Mouse (Mus musculus) heart, embryonic 16.5 days (tissue): ENCODE results near the gene Slc39a10. TPM values are rescaled to one million over a fixed set of nuclear protein-coding genes. Genes with fewer than 3 reads are reported as not detected.
A peak's percentile ranks its signal among the peaks of the same experiment; 100 is the strongest.

ENCODE experiments used
- ATAC-seq: fragments of 200-750 bp; cut with Nextera tagmentation; replicated peaks from 2 replicates; pipeline ENCODE4 v1.8.0; 2017; ENCODE audit warnings: moderate number of reproducible peaks; ENCODE audit not compliant: insufficient read depth, low FRiP score; ENCODE audit errors: extremely low read depth
- H3K27ac ChIP-seq: fragments of 300-500 bp; sonication (generic); 2 replicates; pipeline ENCODE4 v1.5.1; 2014; ENCODE audit warnings: mild to moderate bottlenecking, low read length, control low read depth, moderate library complexity
- H3K27me3 ChIP-seq: fragments of 300-500 bp; sonication (generic); 2 replicates; pipeline ENCODE4 v1.6.1; 2014; ENCODE audit warnings: low read length, mixed read lengths; ENCODE audit not compliant: control insufficient read depth, insufficient read depth
- H3K36me3 ChIP-seq: fragments of 300-500 bp; sonication (generic); 2 replicates; pipeline ENCODE4 v1.6.1; 2014; ENCODE audit not compliant: control insufficient read depth, insufficient read depth
- H3K4me1 ChIP-seq: fragments of 300-500 bp; sonication (generic); 2 replicates; pipeline ENCODE4 v1.6.1; 2014; ENCODE audit warnings: low read length, mixed read lengths; ENCODE audit not compliant: control insufficient read depth, insufficient read depth
- H3K4me2 ChIP-seq: fragments of 300-500 bp; sonication (generic); 2 replicates; pipeline ENCODE4 v1.6.1; 2014; ENCODE audit warnings: low read depth, mild to moderate bottlenecking, control low read depth, low read length
- H3K4me3 ChIP-seq: fragments of 300-500 bp; sonication (generic); 2 replicates; pipeline ENCODE4 v1.5.1; 2014; ENCODE audit warnings: mild to moderate bottlenecking, control low read depth, low read length
- H3K9ac ChIP-seq: fragments of 300-500 bp; sonication (generic); 2 replicates; pipeline ENCODE4 v1.6.1; 2014; ENCODE audit warnings: low read length, control low read depth
- H3K9me3 ChIP-seq: fragments of 300-500 bp; sonication (generic); replicated peaks from 2 replicates; pipeline ENCODE4 v1.6.1; 2016; ENCODE audit warnings: low read length; ENCODE audit not compliant: control insufficient read depth
- WGBS: fragments of 180-500 bp; shearing (Covaris S2); extraction: QIAGEN DNeasy Blood & Tissue Kit; methylation state at CpG from one replicate; pipeline ENCODE4 v1.1.7; 2014; 5-methylcytosine and 5-hydroxymethylcytosine counted together
- polyA plus RNA-seq: library from polyadenylated mRNA; unstranded; fragments of >200 nt; fragmentation: Nextera tagmentation; extraction: Ambion mirVana; gene quantifications from 2 replicates; pipeline ENCODE4 v1.2.1, GENCODE M21; 2015

The Slc39a10 gene
- polyA plus RNA-seq, 1 experiment from 2014 or later, result 17.0 TPM

DNA sequence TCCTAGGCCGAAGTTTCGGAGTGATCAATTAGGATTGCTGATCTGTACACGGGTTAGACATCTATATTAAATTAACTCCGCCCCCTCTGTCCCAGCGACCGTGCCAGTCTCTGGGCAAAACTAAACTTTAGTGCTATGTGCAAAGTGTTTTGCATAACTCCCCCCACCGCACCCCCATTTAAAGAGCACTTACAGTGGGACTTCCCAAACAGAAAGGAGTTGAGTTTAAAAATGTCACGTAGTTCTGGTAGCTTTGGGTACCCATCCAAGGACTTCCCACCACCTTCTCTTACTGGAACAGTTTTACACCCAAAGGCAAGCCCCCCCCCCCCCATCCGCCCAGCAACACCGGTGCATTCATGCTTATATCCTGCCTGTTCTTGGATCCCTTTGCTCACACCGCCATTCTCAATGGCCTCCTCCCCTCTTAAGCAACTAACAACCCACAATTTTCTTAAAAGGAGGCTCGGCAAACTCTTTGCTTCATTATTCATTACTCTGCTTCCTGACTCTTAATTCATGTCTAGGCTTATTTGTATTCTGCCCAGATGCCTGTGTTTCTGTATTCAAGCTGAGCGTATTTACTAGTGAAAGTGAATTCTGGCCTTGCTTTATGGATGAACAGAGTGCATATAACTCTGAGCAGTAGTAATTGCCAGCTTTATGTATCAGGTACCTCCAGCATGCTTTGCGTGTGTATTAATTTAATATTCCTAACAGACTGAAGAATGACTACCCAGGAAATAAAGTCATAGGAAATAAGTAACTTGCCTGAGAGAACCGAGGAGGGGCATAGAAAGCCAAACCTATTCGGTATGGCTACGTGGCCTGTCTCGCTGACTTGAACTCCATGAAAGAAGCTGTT, 38.4 kb downstream of the Slc39a10 start:
- Histone ChIP-seq H3K9me3 (no peaks in the 10 kb centered on the region), H3K4me3 (peak overlapping the region; percentile 90), H3K36me3 (no peaks in the 10 kb centered on the region), H3K9ac (peak overlapping the region; percentile 83), H3K27me3 (no peaks in the 10 kb centered on the region), H3K4me1 (peaks cover 14% of the 10 kb centered on the region), H3K4me2 (peak overlapping the region; percentile 72), H3K27ac (peak overlapping the region; percentile 99)
- peak; percentile 61 for ATAC-seq
- 26% methylated on average over 18 of the region's 18 CpGs for WGBS

- peak overlapping the region; percentile 90 for H3K4me3 ChIP-seq
- H3K9me3 ChIP-seq, result no peaks in the 10 kb centered on the region
- H3K4me2 ChIP-seq, result peak overlapping the region; percentile 77
- H3K27me3 ChIP-seq, result no peaks in the 10 kb centered on the region
- ATAC-seq, result peak; percentile 92
- under 1% methylated on average over 86 of the region's 86 CpGs for WGBS
- peaks cover 14% of the 10 kb centered on the region for H3K4me1 ChIP-seq
- peak overlapping the region; percentile 99 for H3K27ac ChIP-seq
- H3K36me3 ChIP-seq, result no peaks in the 10 kb centered on the region
- H3K9ac ChIP-seq, result peak overlapping the region; percentile 97
Observed at GRCm38 (mm10) chr1:46853317-46854035, 39.2 kb downstream of the Slc39a10 start.

- ATAC-seq, result peak; percentile 38
- Histone ChIP-seq H3K9me3 (no peaks in the 10 kb centered on the region), H3K4me2 (peak overlapping the region; percentile 77), H3K9ac (peak overlapping the region; percentile 97), H3K4me1 (peaks cover 14% of the 10 kb centered on the region), H3K27me3 (no peaks in the 10 kb centered on the region), H3K4me3 (peak overlapping the region; percentile 90), H3K36me3 (no peaks in the 10 kb centered on the region), H3K27ac (peak overlapping the region; percentile 99)
- WGBS, result 0% methylated on average over 60 of the region's 75 CpGs
Observed at GRCm38 (mm10) chr1:46852600-46853272, 39.9 kb downstream of the Slc39a10 start.

- Histone ChIP-seq H3K4me3 (peak overlapping the region; percentile 90), H3K9ac (peak overlapping the region; percentile 97), H3K9me3 (no peaks in the 10 kb centered on the region), H3K4me2 (peak overlapping the region; percentile 77), H3K36me3 (no peaks in the 10 kb centered on the region), H3K27me3 (no peaks in the 10 kb centered on the region), H3K4me1 (peaks cover 14% of the 10 kb centered on the region), H3K27ac (peak overlapping the region; percentile 99)
- no peak for ATAC-seq
- under 1% methylated on average over 4 of the region's 4 CpGs for WGBS
Observed at GRCm38 (mm10) chr1:46852216-46852599, 40.4 kb downstream of the Slc39a10 start.

GRCm38 (mm10) chr1:46851586-46851985, 41.1 kb downstream of the Slc39a10 start:
- H3K36me3 ChIP-seq, result no peaks in the 10 kb centered on the region
- H3K4me1 ChIP-seq, result peaks cover 14% of the 10 kb centered on the region
- peak overlapping the region; percentile 27; the same call in 1 of the 2 replicates for H3K27ac ChIP-seq
- no peak overlapping the region for H3K9ac ChIP-seq
- no peak for ATAC-seq
- peak overlapping the region; percentile 49 for H3K4me2 ChIP-seq
- no peaks in the 10 kb centered on the region for H3K9me3 ChIP-seq
- H3K4me3 ChIP-seq, result peak overlapping the region; percentile 16
- 61% methylated on average over 4 of the region's 4 CpGs for WGBS
- no peaks in the 10 kb centered on the region for H3K27me3 ChIP-seq

DNA sequence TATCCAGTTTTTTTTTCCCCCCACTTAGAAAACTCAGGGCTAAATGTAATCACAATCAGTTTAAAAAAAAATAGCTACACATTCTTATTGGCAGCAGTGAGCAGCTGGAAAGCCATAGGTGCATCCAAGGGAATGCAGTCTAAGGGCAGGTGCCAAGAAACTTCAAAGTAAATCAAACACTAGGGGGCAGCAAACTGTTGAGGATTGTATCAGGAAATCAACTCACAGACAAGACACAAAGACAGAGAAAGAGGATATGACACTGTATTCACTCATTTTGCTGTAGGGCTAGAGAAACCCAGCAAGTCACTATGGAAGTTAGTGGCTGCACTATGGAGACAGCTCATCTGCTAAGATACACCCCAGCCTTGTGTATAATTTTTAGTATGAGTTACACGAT, 42.9 kb downstream of the Slc39a10 start:
- Histone ChIP-seq H3K27me3 (no peaks in the 10 kb centered on the region), H3K27ac (no peak overlapping the region), H3K36me3 (no peaks in the 10 kb centered on the region), H3K9me3 (no peaks in the 10 kb centered on the region), H3K4me1 (peaks cover 13% of the 10 kb centered on the region), H3K9ac (no peak overlapping the region), H3K4me3 (no peak overlapping the region), H3K4me2 (no peak overlapping the region)
- no peak for ATAC-seq
- WGBS, result 58% methylated on average over 1 of the region's 1 CpGs

DNA sequence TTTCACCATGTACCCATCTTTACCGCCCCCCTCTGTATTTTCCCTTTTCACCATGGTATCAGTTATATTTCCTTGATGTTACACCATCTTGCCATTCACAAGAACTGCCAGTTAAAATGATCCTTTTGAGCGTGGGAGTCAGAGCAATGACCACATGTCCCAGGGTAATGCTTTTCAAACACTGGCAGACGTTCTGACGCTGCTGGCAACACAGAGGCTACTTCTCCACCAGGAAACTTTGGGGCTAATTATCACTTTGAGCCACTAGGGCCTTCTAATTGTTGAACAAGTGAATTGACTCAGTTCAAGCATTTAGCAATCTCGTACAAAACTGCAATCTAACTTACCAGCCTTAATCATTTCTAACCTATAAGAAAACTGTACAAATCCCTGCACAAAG, 47.4 kb downstream of the Slc39a10 start:
- 0 out of 2 replicates have a peak, but pooled peaks cover under 1% of the 10 kb centered on the region for H3K4me1 ChIP-seq
- no peak for ATAC-seq
- H3K27me3 ChIP-seq, result no peaks in the 10 kb centered on the region

DNA sequence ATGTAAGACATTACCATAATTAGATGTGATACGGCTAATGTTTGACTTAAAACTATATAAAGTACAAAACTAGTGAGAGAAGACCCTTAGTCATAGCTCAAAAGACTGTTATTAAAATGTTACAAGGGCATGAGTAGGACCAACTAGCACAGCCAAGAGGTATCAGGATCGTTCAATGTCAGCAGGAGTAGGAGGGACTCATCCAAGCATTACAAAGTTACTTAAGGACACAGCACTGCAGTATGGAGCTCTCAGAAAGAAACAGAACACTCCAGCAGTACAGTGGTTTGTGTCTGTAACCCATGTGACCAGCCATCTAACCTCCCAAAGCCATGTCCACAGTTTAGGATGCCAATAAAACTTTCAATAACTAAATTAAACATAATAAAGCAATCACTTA, 48.4 kb downstream of the Slc39a10 start:
- H3K9ac ChIP-seq, result no peak overlapping the region
- no peaks in the 10 kb centered on the region for H3K9me3 ChIP-seq
- H3K4me2 ChIP-seq, result no peak overlapping the region
- 72% methylated on average over 2 of the region's 2 CpGs for WGBS
- H3K27ac ChIP-seq, result no peak overlapping the region
- no peaks in the 10 kb centered on the region for H3K36me3 ChIP-seq
- no peaks in the 10 kb centered on the region for H3K27me3 ChIP-seq
- ATAC-seq, result no peak
- H3K4me3 ChIP-seq, result no peak overlapping the region
- no peaks in the 10 kb centered on the region for H3K4me1 ChIP-seq

More for the DNA sequence above, 47.4 kb downstream of the Slc39a10 start:
- Histone ChIP-seq H3K4me3 (no peak overlapping the region), H3K27ac (no peak overlapping the region), H3K36me3 (no peaks in the 10 kb centered on the region), H3K9ac (no peak overlapping the region), H3K4me2 (no peak overlapping the region), H3K9me3 (no peaks in the 10 kb centered on the region)
- 62% methylated on average over 5 of the region's 5 CpGs for WGBS
